Mouse (Mus musculus) midbrain, embryonic 13.5 days (tissue): ENCODE measurements at regions not wholly inside any gene's neighbourhood (a gene's known extent, or its start where the extent isn't known, plus 50 kb on each side); places are given as distances from the start of the nearest gene placed in this dataset.
A peak's percentile ranks its signal among the peaks of the same experiment; 100 is the strongest.

Experiments
- ATAC-seq: fragments of 200-750 bp; cut with Nextera tagmentation; 2 replicates; pipeline ENCODE4 v1.8.0; 2017; ENCODE audit warnings: mild to moderate bottlenecking, moderate TSS enrichment, moderate library complexity
- H3K27ac ChIP-seq: fragments of 300-500 bp; sonication (generic); 2 replicates; pipeline ENCODE4 v1.5.1; 2015; ENCODE audit warnings: inconsistent platforms, mild to moderate bottlenecking, moderate library complexity
- H3K27me3 ChIP-seq: fragments of 300-500 bp; sonication (generic); 2 replicates; pipeline ENCODE4 v1.6.1; 2015; ENCODE audit warnings: mild to moderate bottlenecking, inconsistent platforms
- H3K36me3 ChIP-seq: fragments of 300-500 bp; sonication (generic); 2 replicates; pipeline ENCODE4 v1.6.1; 2015; ENCODE audit warnings: mild to moderate bottlenecking, inconsistent platforms
- H3K4me1 ChIP-seq: fragments of 300-500 bp; sonication (generic); replicated peaks from 2 replicates; pipeline ENCODE4 v1.6.1; 2015; ENCODE audit warnings: inconsistent platforms
- H3K4me2 ChIP-seq: fragments of 300-500 bp; sonication (generic); replicated peaks from 2 replicates; pipeline ENCODE4 v1.6.1; 2015; ENCODE audit warnings: moderate library complexity, mild to moderate bottlenecking, inconsistent platforms
- H3K4me3 ChIP-seq: fragments of 300-500 bp; sonication (generic); replicated peaks from 2 replicates; pipeline ENCODE4 v1.5.1; 2015; ENCODE audit warnings: mild to moderate bottlenecking, inconsistent platforms
- H3K9ac ChIP-seq: fragments of 300-500 bp; sonication (generic); replicated peaks from 2 replicates; pipeline ENCODE4 v1.6.1; 2015; ENCODE audit warnings: mild to moderate bottlenecking, inconsistent platforms
- H3K9me3 ChIP-seq: fragments of 300-500 bp; sonication (generic); 2 replicates; pipeline ENCODE4 v1.6.1; 2016; ENCODE audit warnings: mild to moderate bottlenecking, inconsistent platforms
- WGBS: fragments of 180-500 bp; shearing (Covaris S2); methylation state at CpG from one replicate; pipeline ENCODE4 v1.1.7; 2015; 5-methylcytosine and 5-hydroxymethylcytosine counted together

DNA sequence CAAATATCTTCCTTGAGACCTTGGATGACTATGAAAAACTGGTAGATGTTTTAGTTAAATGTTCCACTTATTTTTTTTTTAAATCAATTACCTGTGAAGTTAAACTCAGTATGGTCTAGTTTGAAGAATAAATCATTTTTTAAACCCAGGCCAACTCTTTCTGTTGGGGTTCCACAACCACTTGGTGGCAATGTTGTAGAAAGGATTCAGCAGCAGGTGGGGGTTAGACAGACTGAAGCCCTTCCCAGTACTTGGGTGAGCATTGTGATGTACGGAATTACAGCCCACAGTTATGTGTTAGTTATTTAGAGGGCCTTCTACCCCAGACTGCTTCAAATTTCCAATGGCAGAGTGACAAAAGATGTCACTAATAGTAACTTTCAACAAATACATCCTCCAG lies 375.0 kb downstream of the Pros1 start:
- H3K9ac ChIP-seq: no peak overlapping the region
- H3K9me3 ChIP-seq: no peaks in the 10 kb centered on the region
- no peak overlapping the region for H3K27ac ChIP-seq
- no peaks in the 10 kb centered on the region for H3K4me1 ChIP-seq
- ATAC-seq: no peak
- H3K36me3 ChIP-seq: no peaks in the 10 kb centered on the region
- no peak overlapping the region for H3K4me3 ChIP-seq
- no peak overlapping the region for H3K4me2 ChIP-seq
- H3K27me3 ChIP-seq: no peaks in the 10 kb centered on the region
- WGBS: 42% methylated on average over 1 of the region's 1 CpGs

DNA sequence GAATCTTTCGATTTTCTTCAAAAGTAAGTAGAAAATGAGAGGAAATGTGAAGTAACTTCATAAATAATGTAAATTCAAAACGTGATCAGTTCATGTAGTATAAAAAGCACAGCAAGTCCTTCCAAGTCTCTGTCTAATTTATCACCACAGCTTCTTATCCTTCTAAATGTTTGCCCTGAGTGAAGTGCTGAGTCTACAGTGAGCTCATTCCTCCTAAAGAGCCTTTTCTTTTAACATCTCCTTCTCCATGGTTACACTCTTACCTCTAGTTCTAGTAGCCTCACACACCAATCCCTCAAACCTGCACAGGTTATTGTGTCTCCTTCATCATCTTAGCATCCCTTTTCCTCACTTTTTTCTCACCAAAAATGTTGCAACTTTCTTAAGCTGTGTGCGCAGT lies 375.5 kb downstream of the Pros1 start:
- WGBS: 80% methylated on average over 3 of the region's 3 CpGs

DNA sequence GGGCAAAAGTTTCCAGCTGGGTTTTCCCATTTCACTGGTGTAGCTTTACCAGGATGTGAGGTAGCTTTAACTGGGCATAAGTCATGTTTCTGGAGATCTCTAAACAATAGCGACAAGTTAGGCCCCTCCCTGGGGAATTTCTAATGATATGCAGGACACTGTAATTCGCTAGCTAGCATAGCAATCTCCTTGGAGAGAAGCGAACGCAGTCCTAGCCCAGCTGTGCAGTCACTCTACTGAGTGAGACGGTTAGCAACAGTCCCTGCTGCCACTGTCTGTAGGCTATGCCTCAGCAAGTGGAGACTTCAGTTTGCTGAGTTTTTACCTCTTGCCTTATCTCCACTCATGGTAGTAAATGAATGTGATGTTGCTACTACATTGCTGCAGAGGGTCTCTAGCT lies 416.1 kb downstream of the Pros1 start:
- H3K27me3 ChIP-seq: no peaks in the 10 kb centered on the region
- ATAC-seq: peak; percentile 81; the same call in 1 of the 2 replicates
- no peaks in the 10 kb centered on the region for H3K9me3 ChIP-seq
- no peak overlapping the region for H3K4me3 ChIP-seq
- H3K4me1 ChIP-seq: peaks cover 6% of the 10 kb centered on the region; the same call in 1 of the 2 replicates
- H3K4me2 ChIP-seq: no peak overlapping the region
- 29% methylated on average over 5 of the region's 5 CpGs for WGBS
- H3K36me3 ChIP-seq: no peaks in the 10 kb centered on the region
- H3K9ac ChIP-seq: no peak overlapping the region
- no peak overlapping the region for H3K27ac ChIP-seq

More for the DNA sequence above, 375.5 kb downstream of the Pros1 start:
- no peak overlapping the region for H3K27ac ChIP-seq
- no peaks in the 10 kb centered on the region for H3K9me3 ChIP-seq
- H3K36me3 ChIP-seq: no peaks in the 10 kb centered on the region
- no peak overlapping the region for H3K4me3 ChIP-seq
- no peaks in the 10 kb centered on the region for H3K4me1 ChIP-seq
- H3K4me2 ChIP-seq: no peak overlapping the region
- no peak overlapping the region for H3K9ac ChIP-seq
- no peak for ATAC-seq
- no peaks in the 10 kb centered on the region for H3K27me3 ChIP-seq

DNA sequence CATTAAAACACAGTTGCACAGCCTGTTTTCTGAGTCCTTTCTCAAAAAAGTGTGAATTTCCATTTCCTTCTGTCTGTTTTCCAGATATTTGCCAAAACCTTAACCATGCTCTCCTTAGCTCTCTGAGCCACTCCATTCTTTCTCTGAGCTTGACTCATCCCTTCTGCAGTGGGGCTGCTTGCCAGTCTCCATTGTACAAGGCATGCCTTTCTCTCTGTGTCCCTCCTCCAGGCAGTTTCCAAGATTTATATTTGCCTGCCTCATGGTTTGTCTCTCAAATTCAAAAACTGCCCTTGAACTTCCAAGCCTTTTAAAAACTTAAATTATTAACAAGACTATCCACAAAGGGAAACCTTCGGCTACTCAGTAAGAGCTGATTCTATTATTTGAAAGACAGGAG lies 423.4 kb downstream of the Pros1 start:
- Histone ChIP-seq H3K4me3 (no peak overlapping the region), H3K27ac (no peak overlapping the region), H3K36me3 (no peaks in the 10 kb centered on the region), H3K9ac (no peak overlapping the region), H3K27me3 (no peaks in the 10 kb centered on the region), H3K4me1 (peaks cover 7% of the 10 kb centered on the region), H3K4me2 (no peak overlapping the region), H3K9me3 (no peaks in the 10 kb centered on the region)
- WGBS: 59% methylated on average over 1 of the region's 1 CpGs
- no peak for ATAC-seq

DNA sequence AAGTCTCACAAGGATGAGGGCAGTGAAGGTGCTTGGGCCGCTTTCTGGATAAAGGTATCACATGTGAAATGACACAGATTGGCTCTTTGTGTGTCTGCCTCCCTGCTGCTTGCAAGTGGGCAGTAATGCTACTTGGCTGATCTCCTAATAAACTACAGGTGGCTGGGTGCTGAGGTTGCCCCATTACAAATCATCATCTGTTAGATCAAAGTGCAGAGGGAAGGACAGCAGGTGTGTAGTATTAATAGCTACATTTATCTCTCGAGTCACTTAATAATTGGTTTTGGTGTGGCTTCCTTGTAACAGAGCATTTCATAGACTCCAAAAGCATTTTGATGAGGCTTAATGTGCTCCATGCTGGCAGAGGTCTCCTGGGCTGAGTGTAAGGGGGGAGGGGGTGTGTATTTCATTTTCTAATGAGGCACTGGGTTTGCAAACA lies 424.2 kb downstream of the Pros1 start:
- Histone ChIP-seq H3K27me3 (no peaks in the 10 kb centered on the region), H3K9me3 (no peaks in the 10 kb centered on the region), H3K9ac (no peak overlapping the region), H3K4me3 (no peak overlapping the region), H3K27ac (no peak overlapping the region; the same call in 1 of the 2 replicates), H3K4me2 (no peak overlapping the region), H3K4me1 (peaks cover 7% of the 10 kb centered on the region), H3K36me3 (no peaks in the 10 kb centered on the region)
- WGBS: 35% methylated on average over 2 of the region's 2 CpGs
- ATAC-seq: peak; percentile 92

DNA sequence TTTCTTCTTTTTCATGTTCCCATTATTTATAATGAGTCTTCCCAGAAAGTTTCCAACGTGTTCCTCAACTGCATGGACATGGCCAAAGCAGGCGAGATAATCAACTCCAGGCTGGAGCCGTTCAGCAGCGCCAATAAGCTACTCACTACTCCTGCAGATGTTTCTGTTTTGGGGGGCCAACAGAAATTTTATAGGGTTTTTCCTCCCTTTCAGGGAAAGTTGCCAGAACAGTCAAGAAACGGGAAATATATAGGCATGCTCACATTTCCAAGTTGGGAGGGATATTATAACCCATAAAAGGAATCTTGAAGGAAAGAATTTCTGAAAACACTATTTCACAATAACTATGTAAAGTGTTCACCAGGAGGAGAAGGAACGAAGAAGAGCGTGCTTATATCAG lies 433.5 kb downstream of the Pros1 start:
- H3K4me3 ChIP-seq: no peak overlapping the region
- H3K9ac ChIP-seq: no peak overlapping the region
- no peaks in the 10 kb centered on the region for H3K27me3 ChIP-seq
- no peaks in the 10 kb centered on the region for H3K9me3 ChIP-seq
- no peak for ATAC-seq
- no peak overlapping the region for H3K4me2 ChIP-seq
- H3K36me3 ChIP-seq: no peaks in the 10 kb centered on the region
- no peak overlapping the region for H3K27ac ChIP-seq
- H3K4me1 ChIP-seq: no peaks in the 10 kb centered on the region
- WGBS: 93% methylated on average over 7 of the region's 7 CpGs

DNA sequence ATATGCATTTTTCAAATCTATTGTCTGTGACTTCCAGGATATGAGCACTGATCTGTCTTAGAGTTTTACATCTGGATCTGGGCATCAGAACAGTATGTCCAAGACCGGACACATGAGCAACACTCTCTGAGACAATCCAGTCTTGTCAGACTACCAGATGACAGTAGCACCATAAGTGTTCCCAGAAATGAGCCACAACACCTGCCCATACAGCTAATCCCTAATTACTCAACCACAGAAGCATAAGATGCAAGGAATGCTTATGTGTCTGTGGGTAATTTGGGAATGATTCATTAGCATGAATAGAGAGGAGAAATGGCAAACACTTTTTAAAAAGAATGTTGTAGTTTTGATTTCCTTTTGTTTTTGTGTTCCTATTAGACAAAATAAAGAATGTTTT lies 457.6 kb downstream of the Pros1 start:
- Histone ChIP-seq H3K27me3 (no peaks in the 10 kb centered on the region), H3K9ac (no peak overlapping the region), H3K4me1 (no peaks in the 10 kb centered on the region), H3K9me3 (no peaks in the 10 kb centered on the region; the same call in 1 of the 2 replicates), H3K36me3 (no peaks in the 10 kb centered on the region), H3K4me3 (no peak overlapping the region), H3K4me2 (no peak overlapping the region), H3K27ac (no peak overlapping the region)
- WGBS: 100% methylated on average over 1 of the region's 1 CpGs
- ATAC-seq: no peak

DNA sequence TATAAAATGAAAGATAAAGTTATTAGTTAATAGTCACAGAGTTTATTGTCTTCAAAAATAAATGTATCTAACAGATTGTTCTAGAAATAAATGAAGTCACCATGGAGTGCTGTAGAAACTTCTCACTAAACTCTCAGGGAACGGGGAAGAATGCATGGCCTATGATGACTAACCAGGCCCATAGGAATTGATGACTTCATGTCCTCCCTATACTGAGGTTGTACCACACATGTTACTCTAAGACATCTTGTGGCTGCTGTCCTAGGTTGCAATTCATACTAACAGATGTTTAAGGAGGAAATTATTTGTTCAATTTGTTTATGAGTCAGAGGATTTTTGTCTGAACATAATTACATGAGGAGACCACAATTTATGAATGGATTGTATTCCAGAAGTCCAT lies 459.4 kb downstream of the Pros1 start:
- Histone ChIP-seq H3K36me3 (no peaks in the 10 kb centered on the region), H3K4me3 (no peak overlapping the region), H3K4me1 (no peaks in the 10 kb centered on the region), H3K27me3 (no peaks in the 10 kb centered on the region), H3K27ac (no peak overlapping the region), H3K9me3 (no peaks in the 10 kb centered on the region), H3K4me2 (no peak overlapping the region), H3K9ac (no peak overlapping the region)
- ATAC-seq: no peak
- WGBS: 98% methylated on average over 1 of the region's 1 CpGs

DNA sequence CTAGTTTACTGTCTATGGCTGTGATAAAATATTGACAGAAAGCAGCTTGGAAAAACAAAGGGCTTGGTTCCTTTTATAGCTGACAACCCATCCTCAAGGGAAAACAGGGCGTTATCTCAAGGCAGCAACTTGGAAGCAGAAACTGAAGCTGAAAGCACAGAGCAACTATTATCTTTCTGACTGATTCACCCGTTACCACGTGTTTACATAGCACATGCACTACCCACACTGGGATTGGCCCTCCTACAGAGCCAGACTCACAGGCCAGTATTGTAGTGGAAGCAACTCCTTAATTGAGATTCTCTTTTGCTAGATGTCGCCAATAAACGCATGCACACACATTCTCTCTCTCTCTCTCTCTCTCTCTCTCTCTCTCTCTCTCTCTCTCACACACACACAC lies 465.5 kb downstream of the Pros1 start:
- Histone ChIP-seq H3K4me2 (no peak overlapping the region), H3K27ac (no peak overlapping the region), H3K9me3 (no peaks in the 10 kb centered on the region), H3K9ac (no peak overlapping the region), H3K27me3 (no peaks in the 10 kb centered on the region), H3K4me1 (no peaks in the 10 kb centered on the region), H3K4me3 (no peak overlapping the region), H3K36me3 (no peaks in the 10 kb centered on the region)
- no peak for ATAC-seq
- 59% methylated on average over 5 of the region's 5 CpGs for WGBS

DNA sequence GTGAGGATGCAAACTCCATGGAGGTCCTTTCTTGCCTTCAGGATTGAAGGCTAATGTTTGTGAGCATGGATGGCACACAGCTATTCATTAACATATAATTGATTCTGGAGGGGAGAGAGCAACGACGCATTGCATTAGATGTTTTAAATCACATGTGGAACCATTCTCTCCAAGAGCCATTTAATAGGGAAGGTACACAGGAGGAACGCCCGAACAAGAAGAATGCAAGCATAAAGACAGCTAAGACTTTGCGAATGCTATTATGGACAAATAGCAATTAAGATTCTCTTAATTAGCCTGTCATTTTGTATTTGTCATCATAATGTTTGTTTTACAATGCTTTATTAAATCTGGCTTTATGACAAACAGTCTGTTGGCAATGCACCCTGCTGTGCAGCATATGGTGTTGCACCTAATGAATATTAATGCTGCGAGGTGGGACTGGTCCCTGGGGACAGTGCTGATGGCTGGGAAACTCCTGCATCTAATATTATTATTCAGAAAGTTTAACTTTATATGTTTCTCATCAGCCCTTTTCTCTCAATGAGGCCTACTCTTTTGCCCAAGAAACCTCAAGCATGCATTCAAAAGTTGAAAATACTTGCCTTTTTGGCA lies 497.5 kb downstream of the Pros1 start:
- no peaks in the 10 kb centered on the region for H3K9me3 ChIP-seq
- 60% methylated on average over 6 of the region's 6 CpGs for WGBS
- H3K27me3 ChIP-seq: no peaks in the 10 kb centered on the region
- H3K4me3 ChIP-seq: no peak overlapping the region
- peaks cover 6% of the 10 kb centered on the region; the same call in 1 of the 2 replicates for H3K4me1 ChIP-seq
- no peak overlapping the region for H3K9ac ChIP-seq
- H3K4me2 ChIP-seq: no peak overlapping the region
- no peak overlapping the region for H3K27ac ChIP-seq
- no peaks in the 10 kb centered on the region for H3K36me3 ChIP-seq
- peak; percentile 45; the same call in 1 of the 2 replicates for ATAC-seq

DNA sequence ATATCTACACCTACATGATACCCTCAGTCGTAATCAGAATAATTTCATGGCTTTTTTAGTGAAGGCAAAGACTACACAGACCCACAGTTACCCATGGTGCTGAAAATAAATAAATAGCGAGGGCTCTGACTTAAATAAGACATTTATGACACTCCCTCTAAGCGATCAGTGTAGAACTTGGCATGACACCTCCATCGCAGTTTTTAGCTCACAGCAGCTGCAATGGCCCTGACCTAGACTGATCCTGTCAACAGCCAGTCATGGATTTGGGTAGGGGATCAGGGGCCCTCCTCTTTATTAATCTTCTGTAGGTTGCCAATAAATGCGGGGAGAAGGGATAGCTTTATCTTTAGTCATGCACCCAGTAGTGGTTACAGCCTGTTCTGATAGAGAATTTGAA lies 494.1 kb downstream of the Epha3 start:
- no peaks in the 10 kb centered on the region for H3K4me1 ChIP-seq
- no peaks in the 10 kb centered on the region for H3K9me3 ChIP-seq
- H3K36me3 ChIP-seq: no peaks in the 10 kb centered on the region
- no peak overlapping the region for H3K27ac ChIP-seq
- no peak for ATAC-seq
- no peaks in the 10 kb centered on the region; the same call in 1 of the 2 replicates for H3K27me3 ChIP-seq
- H3K9ac ChIP-seq: no peak overlapping the region
- no peak overlapping the region for H3K4me2 ChIP-seq
- 83% methylated on average over 5 of the region's 5 CpGs for WGBS
- no peak overlapping the region for H3K4me3 ChIP-seq

DNA sequence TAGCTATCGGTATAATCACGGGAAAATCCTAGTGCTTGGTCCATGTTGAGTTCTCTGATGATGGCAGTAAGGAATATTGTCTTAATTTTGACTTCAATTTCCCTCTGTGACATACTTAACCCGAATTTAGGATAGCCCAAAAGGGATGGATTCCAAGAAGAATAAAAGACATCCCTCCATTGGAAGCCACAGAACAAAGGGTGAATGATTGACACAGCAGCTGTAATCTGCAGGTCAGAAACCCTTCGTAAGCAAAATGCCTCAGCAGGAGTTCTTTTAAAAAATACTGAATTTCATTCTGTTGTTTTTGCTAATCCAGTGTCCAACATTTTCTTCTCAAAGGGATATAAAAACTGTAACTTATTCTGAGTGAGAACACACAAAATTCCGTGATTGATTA lies 492.7 kb downstream of the Epha3 start:
- WGBS: 41% methylated on average over 5 of the region's 5 CpGs
- Histone ChIP-seq H3K4me2 (no peak overlapping the region), H3K27ac (no peak overlapping the region), H3K27me3 (no peaks in the 10 kb centered on the region; the same call in 1 of the 2 replicates), H3K9me3 (no peaks in the 10 kb centered on the region), H3K4me3 (no peak overlapping the region), H3K4me1 (no peaks in the 10 kb centered on the region), H3K9ac (no peak overlapping the region), H3K36me3 (no peaks in the 10 kb centered on the region)
- ATAC-seq: no peak

DNA sequence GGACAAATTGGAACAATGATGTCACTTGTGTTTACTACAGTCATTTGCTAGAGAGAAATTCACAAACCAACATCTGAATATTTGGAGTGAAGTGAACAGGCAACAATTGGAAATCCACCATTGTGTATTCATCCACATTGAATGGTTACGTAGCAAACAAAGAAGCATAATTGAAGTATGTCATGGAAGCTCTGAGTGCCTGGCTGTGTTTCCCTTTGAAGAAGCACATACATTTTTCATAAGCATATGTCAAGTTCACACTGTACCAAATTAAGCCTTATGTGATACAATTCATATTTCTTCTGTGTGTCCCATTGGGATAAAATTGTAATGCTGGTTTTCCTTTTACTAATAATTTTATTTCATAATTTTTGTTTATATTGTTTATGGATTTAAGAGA lies 459.0 kb downstream of the Epha3 start:
- Histone ChIP-seq H3K36me3 (no peaks in the 10 kb centered on the region), H3K9me3 (no peaks in the 10 kb centered on the region), H3K4me2 (no peak overlapping the region), H3K27me3 (no peaks in the 10 kb centered on the region), H3K4me1 (no peaks in the 10 kb centered on the region), H3K4me3 (no peak overlapping the region), H3K9ac (no peak overlapping the region), H3K27ac (no peak overlapping the region)
- no peak for ATAC-seq
- 53% methylated on average over 1 of the region's 1 CpGs for WGBS
